Mouse (Mus musculus): ENCODE results near the gene Myh14.

The Myh14 gene

DNA sequence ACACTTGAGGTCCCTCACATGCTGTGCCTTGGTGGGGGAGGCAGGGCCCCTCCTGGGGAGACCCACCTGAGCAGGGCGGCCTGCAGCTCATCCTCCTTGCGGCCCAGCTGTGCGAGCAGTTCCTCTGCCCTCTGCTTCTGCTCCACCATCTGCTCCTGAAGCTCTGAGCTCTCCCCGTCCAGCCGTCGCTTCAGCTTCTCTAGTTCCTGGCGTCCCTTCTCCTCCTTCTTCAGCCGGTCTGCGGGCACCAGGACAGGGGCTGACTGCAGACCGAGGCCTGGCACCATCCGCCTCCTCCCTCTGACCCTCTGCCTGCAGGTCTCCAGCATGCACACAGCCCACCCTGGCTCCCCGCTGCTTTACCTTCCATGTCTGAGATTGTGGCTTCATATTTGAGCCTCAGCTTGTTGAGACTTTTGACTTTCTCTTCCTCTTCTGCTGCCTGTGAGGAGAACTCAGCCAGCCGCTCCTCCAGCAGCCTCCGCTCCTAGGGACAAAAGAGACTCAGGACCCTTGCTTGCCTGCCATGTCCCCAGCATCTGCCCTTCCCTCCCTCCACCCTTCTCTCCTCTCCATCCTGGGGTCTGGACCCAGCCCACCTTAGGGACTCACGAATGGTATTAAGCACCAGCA is 42.1 kb downstream of the Myh14 start:
- DNase-seq, result peak; percentile 71 to 74

GRCm38 (mm10) chr7:44626966-44627365 is 43.7 kb downstream of the Myh14 start:
- no peak for DNase-seq

- peak in 1 of 2 experiments; percentile 68 for DNase-seq
Measured at GRCm38 (mm10) chr7:44626068-44626385, 44.6 kb downstream of the Myh14 start.

DNA sequence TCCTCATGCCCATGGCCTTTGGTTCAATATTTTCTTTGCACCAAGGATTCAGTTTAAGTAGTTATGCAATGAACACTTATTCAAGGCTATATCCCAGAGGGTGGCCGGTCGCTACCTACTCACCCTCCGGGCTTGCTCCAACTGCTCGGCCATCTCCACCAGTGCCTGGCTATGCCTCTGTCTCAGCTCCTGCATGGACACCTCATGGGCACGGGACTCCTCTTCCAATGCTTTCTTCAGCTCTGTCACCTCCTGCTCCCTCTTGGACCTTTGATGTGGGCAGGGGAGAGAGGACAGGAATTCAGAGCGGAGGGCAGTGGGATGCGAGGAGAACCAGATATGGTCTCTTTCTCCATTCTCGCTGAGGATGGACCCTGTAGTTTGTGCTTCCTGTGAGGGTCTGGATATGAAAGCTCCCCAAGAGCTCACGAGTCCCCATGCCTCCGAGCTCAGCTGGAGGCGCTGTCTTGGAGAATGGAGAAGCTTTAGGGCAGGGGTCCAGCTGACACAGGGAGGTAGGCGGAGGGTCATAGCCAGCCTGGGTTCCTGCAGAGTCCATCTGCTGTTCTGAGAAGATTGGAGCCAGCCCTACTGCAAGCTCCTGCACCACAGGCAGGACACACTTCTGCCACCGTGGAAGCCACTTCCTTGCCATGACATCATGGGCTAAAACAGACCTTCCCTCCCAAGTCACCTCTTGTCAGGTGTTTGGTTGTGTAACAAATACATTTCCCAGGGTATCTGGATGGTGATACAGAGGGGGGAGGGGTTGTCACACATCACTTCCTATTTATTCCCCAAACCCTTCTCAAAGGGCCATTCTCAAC is 45.2 kb downstream of the Myh14 start:
- DNase-seq, result peak; percentile 93 to 95

GRCm38 (mm10) chr7:44624828-44625227 is 45.8 kb downstream of the Myh14 start:
- peak; percentile 77 to 78 for DNase-seq

DNA sequence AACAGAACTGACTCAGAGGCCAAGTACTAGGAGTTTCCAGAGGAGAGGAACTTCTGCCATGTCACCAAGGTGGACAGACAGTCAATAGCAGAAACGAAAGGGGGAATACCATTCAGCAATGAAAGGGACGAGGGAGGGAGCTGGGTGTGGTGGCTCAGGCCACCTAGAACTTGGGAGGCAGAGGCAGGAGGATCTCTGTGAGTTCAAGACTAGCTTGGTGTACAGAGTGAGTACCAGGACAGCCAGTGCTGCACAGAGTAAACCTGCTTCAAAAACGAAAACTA is 46.2 kb downstream of the Myh14 start:
- no peak for DNase-seq

GRCm38 (mm10) chr7:44623714-44624542 is 46.7 kb downstream of the Myh14 start:
- peak; percentile 69 to 83 for DNase-seq

GRCm38 (mm10) chr7:44617059-44617458 is 53.6 kb downstream of the Myh14 start:
- peak in 1 of 2 experiments; percentile 59 for DNase-seq

DNA sequence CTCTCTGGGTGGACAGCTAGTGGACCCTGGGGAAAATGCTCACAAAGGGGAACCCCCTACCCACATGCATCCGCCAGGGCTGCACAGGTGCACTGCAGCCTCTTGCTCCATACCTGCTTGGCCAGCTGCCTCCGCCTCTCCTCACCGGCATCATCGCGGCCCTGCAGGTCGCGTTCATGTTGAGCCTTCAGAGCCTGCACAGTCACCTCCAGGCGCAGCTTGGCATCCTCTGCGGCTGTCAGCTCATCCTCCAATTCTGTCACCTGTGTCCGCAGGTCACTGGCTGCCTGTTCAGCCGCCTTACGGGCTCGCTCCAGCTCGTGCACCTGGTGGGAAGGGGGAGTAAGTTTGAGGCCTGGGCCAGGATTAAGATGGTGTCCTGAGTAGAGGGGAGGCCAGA is 54.7 kb downstream of the Myh14 start:
- peak in 1 of 2 experiments; percentile 45 for DNase-seq

DNA sequence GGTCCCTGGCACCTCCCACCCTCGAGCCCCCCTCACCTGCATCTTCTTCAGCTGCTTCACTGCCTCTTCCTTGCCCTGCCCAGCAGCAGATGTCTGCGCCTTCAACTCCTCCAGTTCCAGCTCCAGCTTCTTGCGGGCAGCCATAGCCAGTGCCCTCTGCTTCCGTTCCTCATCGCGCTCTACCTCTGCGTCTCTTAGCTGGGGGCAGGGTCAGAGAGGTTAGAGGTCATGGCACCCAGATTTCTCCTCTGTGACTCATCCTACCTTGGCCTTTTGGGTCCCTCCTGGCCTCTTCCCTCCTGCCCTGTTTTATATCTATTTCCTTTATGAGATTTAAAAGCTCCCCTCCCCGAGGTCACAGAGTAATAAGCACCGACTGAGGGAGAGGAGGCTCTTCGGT is 55.3 kb downstream of the Myh14 start:
- DNase-seq, result peak in 1 of 2 experiments; percentile 22

DNA sequence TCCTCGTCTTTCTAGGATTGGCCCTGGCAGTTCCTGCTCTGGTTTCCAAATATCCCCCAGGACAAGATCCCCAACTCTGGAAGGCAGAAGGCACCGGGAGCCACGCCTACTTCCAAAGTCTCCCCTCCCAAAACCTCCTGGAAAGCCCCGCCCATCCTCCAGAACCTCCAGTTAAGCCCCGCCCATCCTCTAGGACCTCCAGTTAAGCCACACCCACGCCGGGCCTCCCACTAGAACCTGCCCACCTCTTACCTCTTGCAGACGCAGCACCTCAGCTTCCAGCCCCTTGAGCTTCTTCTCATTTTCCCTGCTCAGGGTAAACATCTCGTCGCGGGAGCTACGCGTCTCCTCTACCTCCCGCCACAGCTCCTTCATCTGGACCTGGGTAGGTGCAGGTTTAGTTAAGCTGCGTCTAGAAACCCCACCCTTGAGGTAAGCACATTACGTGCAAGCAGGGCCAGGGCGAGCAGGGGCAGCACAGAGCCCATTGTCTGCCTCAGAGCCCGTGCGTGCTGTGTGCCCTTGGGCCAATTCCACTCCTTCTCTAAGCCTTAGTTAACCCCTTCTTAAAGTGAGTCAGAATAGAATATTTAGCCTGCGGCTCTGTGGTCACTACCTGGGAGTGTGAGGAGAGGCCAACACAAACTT is 56.5 kb downstream of the Myh14 start:
- DNase-seq, result peak; percentile 44 to 48

DNA sequence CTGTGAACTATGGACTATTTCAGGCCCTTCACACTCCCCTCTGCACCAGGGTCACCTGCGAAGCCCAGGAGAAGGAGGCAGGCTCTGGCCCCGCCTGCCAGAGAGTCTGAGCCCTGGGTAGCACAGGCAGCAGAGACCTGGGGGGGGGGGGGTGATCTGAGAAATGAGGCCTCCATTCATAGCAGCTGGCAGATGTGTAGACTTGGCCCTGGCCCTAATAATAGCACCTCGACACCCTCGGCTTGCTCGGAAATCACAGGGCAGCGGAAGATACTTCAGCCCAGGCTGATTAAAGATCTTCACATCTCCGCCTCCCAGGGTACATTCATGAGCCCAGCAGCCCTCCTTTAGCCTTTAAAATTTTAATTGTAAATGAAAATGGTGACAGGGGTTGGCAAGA is 58.5 kb downstream of the Myh14 start:
- DNase-seq, result no peak

- DNase-seq, result peak; percentile 34 to 44
Measured at GRCm38 (mm10) chr7:44606171-44606901, 64.3 kb downstream of the Myh14 start.

GRCm38 (mm10) chr7:44605436-44605835 is 65.2 kb downstream of the Myh14 start:
- DNase-seq, result no peak

GRCm38 (mm10) chr7:44604619-44605018 is 66.0 kb downstream of the Myh14 start:
- DNase-seq, result no peak

- peak; percentile 80 to 84 for DNase-seq
Measured at GRCm38 (mm10) chr7:44604139-44604606, 66.5 kb downstream of the Myh14 start.

DNA sequence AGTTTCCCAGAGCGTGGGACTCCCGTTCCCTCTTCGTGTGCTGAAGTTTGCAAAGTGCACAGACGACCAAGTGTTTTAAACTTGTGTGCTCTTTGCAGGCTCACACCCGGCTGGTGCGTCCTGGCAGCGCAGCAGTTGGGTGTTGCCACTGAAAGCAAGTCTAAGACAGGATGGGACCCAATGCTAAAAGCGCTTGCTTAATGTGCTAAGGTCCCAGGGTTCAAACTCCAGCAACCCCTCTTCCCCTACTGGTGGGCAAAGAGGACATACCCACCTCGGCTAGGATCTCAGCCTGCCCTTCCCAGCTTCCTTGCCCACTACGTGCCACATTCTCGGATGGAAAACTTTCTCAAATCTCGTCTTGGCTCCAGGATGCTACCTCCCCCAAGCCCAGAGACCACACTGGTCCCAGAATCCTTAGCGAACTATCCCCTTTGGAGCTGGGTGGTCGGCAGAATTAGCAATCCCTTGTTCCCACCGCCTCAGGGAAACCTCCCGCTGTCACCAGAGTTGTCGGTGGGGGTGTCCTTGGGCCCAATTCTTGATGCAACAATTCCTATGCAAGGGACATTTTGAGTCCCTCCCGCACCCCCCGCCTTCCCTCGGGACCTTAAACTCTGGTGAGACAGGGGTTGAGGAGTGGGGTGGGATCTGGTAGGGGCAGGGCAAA is 67.3 kb downstream of the Myh14 start:
- DNase-seq, result peak; percentile 54 to 58

- peak; percentile 84 to 88 for DNase-seq
Measured at GRCm38 (mm10) chr7:44602443-44602842, 68.2 kb downstream of the Myh14 start.

DNA sequence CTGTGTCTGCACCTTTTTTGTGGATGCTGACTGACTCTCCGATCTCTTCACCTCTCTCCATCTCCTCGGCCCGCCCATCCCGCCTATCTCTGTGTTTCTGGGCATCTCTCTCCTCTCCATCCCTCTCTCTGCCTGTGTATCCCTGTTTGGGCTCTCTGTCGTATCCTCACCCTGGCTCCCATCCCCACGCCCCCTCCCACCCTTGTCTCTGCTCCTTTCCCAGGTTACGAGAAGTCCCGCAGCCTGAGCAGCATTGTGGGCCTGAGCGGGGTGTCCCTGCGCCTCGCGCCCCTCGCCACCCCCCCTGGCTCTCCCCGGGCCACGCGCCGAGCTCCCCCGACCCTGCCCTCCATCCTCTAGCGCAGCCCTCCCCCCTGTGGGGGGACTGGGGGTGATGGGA is 69.0 kb downstream of the Myh14 start:
- DNase-seq, result peak; percentile 36 to 47

DNA sequence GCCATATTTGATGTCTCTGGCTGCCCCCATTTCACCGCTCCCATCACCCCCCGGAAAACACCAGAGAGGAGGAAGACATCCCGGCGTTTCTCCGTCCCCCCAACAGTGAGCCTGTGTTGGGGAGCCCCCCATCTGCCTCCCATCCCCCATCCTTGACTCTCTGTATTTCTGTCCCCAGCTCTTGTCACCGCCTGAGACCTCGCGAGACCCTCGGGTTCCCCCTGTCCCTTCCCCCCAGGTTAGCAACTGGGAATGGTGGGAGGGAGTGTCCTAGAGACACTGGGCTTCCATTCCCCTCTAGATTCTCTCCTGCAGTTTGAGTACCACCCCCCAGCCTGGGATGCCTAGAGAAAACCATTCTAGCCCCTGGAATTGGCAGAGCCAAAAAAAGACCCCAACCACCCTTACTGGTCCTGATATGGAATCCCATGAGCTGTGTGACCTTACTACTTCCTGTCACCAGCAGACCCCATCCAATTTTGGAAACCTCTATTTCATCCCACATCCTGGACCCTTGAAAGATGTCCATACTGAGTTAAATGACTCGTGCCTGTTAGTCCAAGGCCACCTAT is 69.9 kb downstream of the Myh14 start:
- no peak for DNase-seq

DNA sequence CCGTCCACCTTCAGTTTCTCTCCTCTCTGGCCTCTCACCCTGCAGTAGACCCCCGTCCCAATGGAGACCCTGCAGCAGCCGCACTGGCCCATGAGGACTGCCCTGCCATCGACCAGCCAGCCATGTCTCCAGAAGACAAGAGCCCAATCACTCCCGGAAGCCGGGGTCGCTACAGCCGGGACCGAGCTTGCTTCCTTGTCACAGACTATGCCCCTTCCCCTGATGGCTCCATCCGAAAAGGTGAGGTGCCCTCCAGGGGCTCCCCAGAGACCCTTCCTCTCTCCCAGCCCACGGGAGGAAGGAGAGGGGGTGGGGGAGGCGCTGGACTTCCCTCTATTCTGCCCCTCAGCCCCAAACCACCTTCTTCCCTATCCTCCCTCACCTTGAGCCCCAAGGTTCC is 72.3 kb downstream of the Myh14 start:
- no peak for DNase-seq

Data from cerebellum, postnatal 10 days (tissue).